Mouse (Mus musculus): ENCODE data around the gene Sumo3.

- TF ChIP-seq CTCF (IDR thresholded peaks at IDR 0.05; ENCODE audit: low read depth) (no peak), EP300 (IDR thresholded peaks at IDR 0.05; ENCODE audit: low read depth) (no peak)
Observed at GRCm38 (mm10) chr10:77638956-77639355, 33.1 kb downstream of the Sumo3 start.

Measured in liver, embryonic 14.5 days (tissue).